Mouse (Mus musculus) embryonic fibroblast, embryonic 13.5 days (primary cell): ENCODE results near the gene Trim32.

ENCODE experiments used
- CTCF ChIP-seq: IDR thresholded peaks from 2 replicates; pipeline ENCODE4 v1.5.1; 2011; ENCODE audit warnings: mild to moderate bottlenecking, control low read depth, low read length, moderate library complexity, borderline replicate concordance; ENCODE audit not compliant: insufficient read depth
- POLR2A ChIP-seq: IDR thresholded peaks from 2 replicates; pipeline ENCODE4 v1.6.1; 2011; ENCODE audit warnings: low read depth, mild to moderate bottlenecking, control low read depth, low read length, moderate library complexity

DNA sequence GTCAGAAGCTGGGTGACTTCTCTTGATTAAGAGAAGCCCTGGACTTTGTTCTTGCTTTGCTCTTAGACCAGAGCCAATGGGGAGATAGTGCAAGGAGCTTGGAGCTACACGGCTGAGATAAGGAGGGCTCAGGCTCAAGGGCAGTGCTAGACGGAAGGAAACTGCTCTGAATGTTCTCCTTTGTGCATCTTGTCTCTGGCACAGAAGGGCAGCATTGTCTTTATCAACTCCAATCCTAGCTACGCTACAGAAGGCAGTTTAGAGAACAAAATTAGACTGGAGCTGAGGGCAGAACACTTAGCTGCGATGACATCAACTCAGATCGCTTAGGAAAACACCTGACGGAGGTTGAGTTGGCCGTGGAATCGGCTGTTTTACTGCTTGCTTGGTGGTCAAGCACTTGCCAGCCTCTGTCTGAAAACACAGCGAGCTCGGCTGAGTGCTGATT lies 2.4 kb downstream of the Trim32 start:
- TF ChIP-seq POLR2A, result no peak
- TF ChIP-seq CTCF, result no peak
